Comparison of ENCODE assay signal across 10 mouse cellular contexts in the genomic region with DNA sequence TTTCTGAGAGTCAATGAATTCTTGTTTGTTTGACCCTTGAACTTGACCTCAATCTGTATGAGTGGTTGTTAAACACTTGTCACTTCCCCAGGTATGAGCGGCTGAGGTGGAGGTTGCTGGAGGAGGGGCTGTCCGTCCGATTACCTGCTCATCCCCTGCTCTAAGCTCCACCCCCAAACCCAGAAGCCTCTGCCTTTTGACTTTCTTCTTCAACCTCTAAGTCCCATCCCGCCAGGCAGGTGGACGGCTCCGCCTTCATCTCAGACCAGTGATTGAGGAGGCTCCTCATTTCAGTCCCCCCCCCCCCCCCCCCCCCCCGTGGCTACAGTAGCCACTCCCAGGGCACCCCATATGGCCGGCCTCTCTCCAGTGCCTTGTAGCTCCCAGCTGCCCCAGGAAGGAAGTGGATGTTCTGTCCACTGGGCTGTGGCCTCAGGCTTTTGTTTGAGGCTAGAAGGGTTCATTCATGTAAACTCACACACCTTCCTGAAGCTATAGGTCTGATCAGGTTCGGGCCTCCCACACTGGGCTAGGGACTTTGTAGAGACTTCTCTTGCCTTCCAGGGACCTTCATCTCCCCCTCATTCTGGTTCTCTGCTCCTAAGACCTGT. TPM values are rescaled to one million over a fixed set of nuclear protein-coding genes. Genes with fewer than 3 reads are reported as not detected.
DNase-seq lines count a peak whose midpoint lies in the region; ATAC-seq and TF ChIP-seq lines count a peak whose summit lies in the region.
"Had no signal": no experiment of that assay in that cellular context is flagged by ENCODE, and none has a peak within 500 bp of the region (broad histone marks: within the 10 kb centered on the region; RNA-seq: fewer than 3 reads in every experiment).

No protein-coding gene starts in this region.

- H3K9ac ChIP-seq in embryonic facial prominence, embryonic 15.5 days = no peak overlapping the region
- H3K9ac ChIP-seq in limb, embryonic 12.5 days (replicated peaks) = no peak overlapping the region
- H3K9ac ChIP-seq: midbrain, embryonic 12.5 days had no signal

- H3K4me3 ChIP-seq in layer of hippocampus, adult 2 months = no peak overlapping the region
- no peak overlapping the region for H3K4me3 ChIP-seq in embryonic facial prominence, embryonic 15.5 days (replicated peaks)
- no peak overlapping the region for H3K4me3 ChIP-seq in limb, embryonic 12.5 days (replicated peaks)
- H3K4me3 ChIP-seq in olfactory bulb, adult 2 months (ENCODE audit: insufficient read depth, low read depth, low read length) = no peak overlapping the region
- H3K4me3 ChIP-seq: midbrain, embryonic 12.5 days had no signal

- peak overlapping the region; percentile 87 for H3K27ac ChIP-seq in layer of hippocampus, adult 2 months
- peak overlapping the region; percentile 71 for H3K27ac ChIP-seq in embryonic facial prominence, embryonic 15.5 days (replicated peaks)
- peak overlapping the region; percentile 93; the same call in 1 of the 2 replicates for H3K27ac ChIP-seq in limb, embryonic 12.5 days
- H3K27ac ChIP-seq in olfactory bulb, adult 2 months (ENCODE audit: insufficient read depth, low read depth, low read length) = peak overlapping the region; percentile 52; the same call in 1 of the 2 replicates

- DNase-seq in layer of hippocampus, adult 2 months (ENCODE audit: low spot score in 2 of 2) = no peak
- DNase-seq in layer of hippocampus, adult 8-10 months (ENCODE audit: low spot score in 2 of 2) = no peak
- DNase-seq in adrenal gland, postnatal 4 days (ENCODE audit: low spot score in 2 of 2) = no peak
- no peak for DNase-seq in frontal cortex, postnatal 10 days (ENCODE audit: low spot score in 2 of 2)
- no peak for DNase-seq in embryo, embryonic 9.5 days (ENCODE audit: extremely low spot score)

- no peak overlapping the region for H3K4me2 ChIP-seq in embryonic facial prominence, embryonic 15.5 days (replicated peaks)
- H3K4me2 ChIP-seq in limb, embryonic 12.5 days = peak overlapping the region; percentile 15; the same call in 1 of the 2 replicates

- H3K9me3 ChIP-seq in embryonic facial prominence, embryonic 15.5 days (replicated peaks) = no peaks in the 10 kb centered on the region
- no peaks in the 10 kb centered on the region for H3K9me3 ChIP-seq in limb, embryonic 12.5 days
- H3K9me3 ChIP-seq: midbrain, embryonic 12.5 days had no signal

- no peaks in the 10 kb centered on the region for H3K36me3 ChIP-seq in embryonic facial prominence, embryonic 15.5 days
- H3K36me3 ChIP-seq in limb, embryonic 12.5 days = no peaks in the 10 kb centered on the region
- H3K36me3 ChIP-seq: midbrain, embryonic 12.5 days had no signal

- H3K27me3 ChIP-seq in embryonic facial prominence, embryonic 15.5 days = no peaks in the 10 kb centered on the region
- peaks cover 3% of the 10 kb centered on the region; the same call in 1 of the 2 replicates for H3K27me3 ChIP-seq in limb, embryonic 12.5 days

- WGBS in embryonic facial prominence, embryonic 15.5 days = 43% methylated on average over 9 of the region's 9 CpGs
- 28% methylated on average over 9 of the region's 9 CpGs for WGBS in limb, embryonic 12.5 days
- WGBS in olfactory bulb, adult 2 months = 61% methylated on average over 9 of the region's 9 CpGs

- peaks cover 33% of the 10 kb centered on the region for H3K4me1 ChIP-seq in embryonic facial prominence, embryonic 15.5 days
- peaks cover 29% of the 10 kb centered on the region for H3K4me1 ChIP-seq in limb, embryonic 12.5 days (replicated peaks)
- peaks cover 26% of the 10 kb centered on the region for H3K4me1 ChIP-seq in olfactory bulb, adult 2 months (ENCODE audit: control insufficient read depth, insufficient read depth, low read length)

- TF ChIP-seq POLR2A in olfactory bulb, adult 2 months (IDR thresholded peaks at IDR 0.05; ENCODE audit: insufficient read depth, low read depth, low read length) = no peak

- ATAC-seq in embryonic facial prominence, embryonic 15.5 days (ENCODE audit: insufficient number of reproducible peaks, low FRiP score, low TSS enrichment, low read depth) = peak; percentile 1; the same call in 1 of the 2 replicates
- no peak for ATAC-seq in limb, embryonic 12.5 days (ENCODE audit: insufficient number of reproducible peaks, insufficient read depth, low FRiP score, low TSS enrichment, low read depth)

- no peak for TF ChIP-seq CTCF in layer of hippocampus, adult 2 months (conservative IDR thresholded peaks at IDR 0.05)
- no peak for TF ChIP-seq CTCF in olfactory bulb, adult 2 months (IDR thresholded peaks at IDR 0.05; ENCODE audit: insufficient read depth, low read depth, low read length)

RNA-seq across cellular contexts. Expression of a gene that starts 34.0 kb away (rescaled TPM):
- not detected for total RNA-seq in layer of hippocampus, adult 2 months (2021)
- total RNA-seq in layer of hippocampus, adult 8-10 months (2022) = not detected
- 0.49 TPM in 1 of 2 replicates, not detected in the other for polyA plus RNA-seq in embryonic facial prominence, embryonic 15.5 days (2015; fragmentation: Nextera tagmentation; extraction: Ambion mirVana)
- not detected in 2 replicates for polyA plus RNA-seq in limb, embryonic 12.5 days (2016; fragmentation: Nextera tagmentation; extraction: Ambion mirVana)
- not detected in 2 replicates for polyA plus RNA-seq in olfactory bulb, adult 2 months (2012; ENCODE audit: insufficient read depth, insufficient read length, low replicate concordance, missing spikeins)
- total RNA-seq in adrenal gland, postnatal 4 days (2021) = not detected
- total RNA-seq: gastrocnemius, adult 18-20 months had no signal
- polyA plus RNA-seq: midbrain, embryonic 12.5 days had no signal
